Mouse (Mus musculus) CH12.LX (cell line): Measurements from ENCODE around the gene Tmem43.

Source experiments
- BHLHE40 ChIP-seq: IDR thresholded peaks from 2 replicates; pipeline ENCODE4 v1.6.1; 2011; ENCODE audit warnings: mild to moderate bottlenecking, low read depth, low read length, improper control_type of control experiment
- CTCF ChIP-seq, 2 experiments: IDR thresholded peaks in 1 of 2; conservative IDR thresholded peaks in 1 of 2; 2 replicates each; pipeline ENCODE4 v1.5.1; 2011 to 2012; ENCODE audit warnings: low read depth in 2 of 2, low read length in 2 of 2, improper control_type of control experiment in 1 of 2, inconsistent platforms in 1 of 2, mild to moderate bottlenecking in 1 of 2, moderate library complexity in 1 of 2
- EP300 ChIP-seq: IDR thresholded peaks from 2 replicates; pipeline ENCODE4 v1.6.1; 2011; ENCODE audit warnings: low read length, improper control_type of control experiment
- IRF4 ChIP-seq: IDR thresholded peaks from 2 replicates; pipeline ENCODE4 v1.6.1; 2014; ENCODE audit warnings: low read depth, mild to moderate bottlenecking, inconsistent platforms, low read length, improper control_type of control experiment
- MAX ChIP-seq: IDR thresholded peaks from 2 replicates; pipeline ENCODE4 v1.6.1; 2011; ENCODE audit warnings: low read length, improper control_type of control experiment
- POLR2AphosphoS2 ChIP-seq: IDR thresholded peaks from 2 replicates; pipeline ENCODE4 v1.6.1; 2011; ENCODE audit warnings: low read depth, low read length, improper control_type of control experiment
- SMC3 ChIP-seq: IDR thresholded peaks from 2 replicates; pipeline ENCODE4 v1.6.1; 2011; ENCODE audit warnings: low read depth, low read length, improper control_type of control experiment
- ZMIZ1 ChIP-seq: IDR thresholded peaks from 2 replicates; pipeline ENCODE4 v1.6.1; 2012; ENCODE audit warnings: low read depth, mild to moderate bottlenecking, inconsistent platforms, low read length, improper control_type of control experiment

- TF ChIP-seq POLR2AphosphoS2 = no peak
- no peak for TF ChIP-seq BHLHE40
- no peak for TF ChIP-seq MAX
- no peak for TF ChIP-seq CTCF (conservative IDR thresholded peaks at IDR 0.05 in 1 of 2, IDR thresholded peaks at IDR 0.05 in 1 of 2; ENCODE audit: low read depth in 2 of 2, low read length in 2 of 2)
- no peak for TF ChIP-seq IRF4
- TF ChIP-seq ZMIZ1 = no peak
- no peak for TF ChIP-seq SMC3
- no peak for TF ChIP-seq EP300
Measured at GRCm38 (mm10) chr6:91465756-91466155, 7.7 kb upstream of the Tmem43 start.
